Mouse (Mus musculus): ENCODE data around the gene L1td1.

- TF ChIP-seq CTCF (conservative IDR thresholded peaks at IDR 0.05; ENCODE audit: low read length) (peak; percentile 92), NANOG (IDR thresholded peaks at IDR 0.05; ENCODE audit: borderline replicate concordance, low read length) (no peak), POU5F1 (IDR thresholded peaks at IDR 0.05; ENCODE audit: borderline replicate concordance, low read length) (no peak)
Measured at GRCm38 (mm10) chr4:98722454-98722853, 4.1 kb upstream of the L1td1 start.
